Mouse (Mus musculus): Measurements from ENCODE around the gene Nt5c3. TPM values are rescaled to one million over a fixed set of nuclear protein-coding genes. Genes with fewer than 3 reads are reported as not detected.

Nt5c3 gene
- 10 to 100 TPM; 38.2 to 38.6 TPM for total RNA-seq (2021)
- long read RNA-seq, transcript Nt5c3-201 (9 exons, 1,676 nt) = major isoform, 20 of 38 reads
- long read RNA-seq, transcript Nt5c3-208 (10 exons, 1,067 nt) = minor isoform, 13 of 38 reads
- long read RNA-seq, partial matches to known transcripts = 0 of 38 reads
- long read RNA-seq, other reads (novel, unspliced or antisense) = 4 of 38 reads

- peak; percentile 92 to 98 for DNase-seq (ENCODE audit: low spot score in 2 of 2)
Observed at GRCm38 (mm10) chr6:56923726-56924707, at the start of gene Nt5c3, which contains the start of gene Vmn1r4. Gene Nt5c3, minus strand, starts transcription at chr6:56923932. Gene Vmn1r4, plus strand, starts transcription at chr6:56924015.

GRCm38 (mm10) chr6:56969973-56970372, 46.2 kb upstream of the Nt5c3 start, which contains the start of gene Vmn1r5:
Gene Vmn1r5, plus strand, starts transcription at chr6:56970273.
- no peak for DNase-seq (ENCODE audit: low spot score in 2 of 2)

DNA sequence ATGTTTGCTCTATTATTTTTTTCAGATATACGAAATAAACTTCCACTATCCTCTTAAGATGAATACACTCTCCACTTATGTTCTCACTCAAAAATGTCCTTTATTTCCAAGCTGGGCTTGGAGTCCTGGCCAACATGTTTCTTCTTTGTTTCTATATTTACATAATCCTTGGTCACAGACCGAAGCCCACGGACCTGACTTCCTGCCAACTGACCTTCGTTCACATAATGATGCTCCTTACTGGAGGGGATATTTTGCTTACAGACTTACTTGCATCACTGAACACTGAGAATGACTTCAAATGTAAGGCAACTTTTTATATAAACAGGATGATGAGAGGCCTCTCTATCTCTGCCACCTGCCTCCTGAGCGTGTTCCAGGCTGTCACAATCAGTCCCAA, 32.7 kb upstream of the Nt5c3 start:
- no peak for DNase-seq (ENCODE audit: low spot score in 2 of 2)

DNA sequence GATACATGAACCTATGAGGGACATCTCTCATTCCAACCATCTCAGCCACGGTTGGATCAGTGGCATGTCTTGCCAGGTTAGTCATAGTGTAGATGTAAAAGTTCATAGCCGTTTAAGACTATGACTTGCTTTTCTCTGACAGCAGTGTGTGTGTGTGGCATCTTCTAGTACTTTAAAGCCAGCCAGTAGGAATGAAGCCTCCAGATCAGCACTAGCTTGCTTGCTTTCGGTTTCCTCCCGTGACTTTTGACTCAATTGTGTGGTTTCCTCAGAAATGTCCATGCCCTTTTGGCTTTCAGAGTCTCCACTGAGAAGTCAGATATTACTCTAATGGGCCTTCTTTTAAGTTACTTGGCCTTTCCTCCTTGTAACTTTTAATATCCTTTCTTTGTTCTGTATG, 10.6 kb upstream of the Nt5c3 start:
- no peak for DNase-seq (ENCODE audit: low spot score in 2 of 2)

DNA sequence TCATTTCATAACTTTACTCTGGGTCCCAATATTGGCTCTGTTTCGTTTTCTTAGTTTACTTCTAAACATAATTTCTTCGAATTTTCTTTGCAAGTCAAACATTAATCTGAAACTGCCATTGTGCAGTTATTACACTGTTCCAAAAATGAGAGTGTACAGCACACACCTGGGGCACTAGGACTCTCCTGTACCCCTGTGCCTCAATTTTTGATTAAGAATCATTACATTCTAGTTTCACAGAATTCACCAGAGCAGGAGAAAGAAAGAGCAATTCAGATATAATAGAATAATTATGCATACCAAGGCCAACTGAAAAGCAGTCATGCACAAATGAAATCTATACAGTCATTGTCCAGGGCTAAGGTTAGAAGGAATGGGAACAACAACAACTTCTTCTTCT, 8.7 kb upstream of the Nt5c3 start:
- DNase-seq (ENCODE audit: low spot score in 2 of 2) = no peak

GRCm38 (mm10) chr6:56931648-56932415, 8.1 kb upstream of the Nt5c3 start:
- DNase-seq (ENCODE audit: low spot score in 2 of 2) = no peak

- no peak for DNase-seq (ENCODE audit: low spot score in 2 of 2)
Observed at GRCm38 (mm10) chr6:56923331-56923725, 404 bp downstream of the Nt5c3 start.

- no peak for DNase-seq (ENCODE audit: low spot score in 2 of 2)
Observed at GRCm38 (mm10) chr6:56920222-56921092, 3.3 kb downstream of the Nt5c3 start.

- DNase-seq (ENCODE audit: low spot score in 2 of 2) = no peak
Observed at GRCm38 (mm10) chr6:56919330-56920044, 4.2 kb downstream of the Nt5c3 start.

DNA sequence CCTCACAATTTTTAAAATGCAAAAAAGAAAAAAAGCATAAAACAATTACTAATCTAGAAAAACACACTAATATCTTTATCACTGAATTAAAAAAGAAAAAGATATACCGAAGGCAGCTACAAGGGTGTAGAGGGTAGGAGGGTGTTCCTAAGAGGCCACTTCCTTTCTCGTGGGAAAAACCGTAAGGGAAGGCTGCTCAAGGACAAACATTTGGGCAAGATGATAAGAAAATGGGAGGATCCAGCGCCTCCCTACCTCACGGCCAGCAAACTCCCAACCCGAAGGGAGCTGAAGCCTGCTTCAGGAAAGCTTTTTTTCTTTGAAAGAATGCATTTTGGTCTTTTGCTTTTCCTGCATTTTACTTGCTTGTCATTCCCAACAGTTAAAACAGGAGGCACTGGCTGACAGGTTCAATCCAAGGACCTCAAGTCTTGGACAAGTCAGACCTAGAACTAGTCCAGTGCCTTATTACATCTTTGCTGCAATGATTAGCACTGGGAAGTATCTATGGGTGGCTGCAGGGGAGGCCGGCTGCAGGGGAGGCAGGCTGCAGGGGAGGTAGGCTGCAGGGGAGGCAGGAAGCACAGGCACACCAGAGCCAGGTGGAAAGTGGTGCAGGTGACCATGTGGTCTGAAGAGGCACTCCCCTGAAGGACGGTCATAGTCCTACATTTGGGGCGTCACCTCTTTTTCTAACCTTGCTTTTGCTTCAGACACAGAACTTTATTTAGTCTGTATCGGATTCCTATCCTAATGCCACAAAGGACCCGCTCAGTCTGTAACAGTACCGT, 6.0 kb downstream of the Nt5c3 start:
- no peak for DNase-seq (ENCODE audit: low spot score in 2 of 2)

DNA sequence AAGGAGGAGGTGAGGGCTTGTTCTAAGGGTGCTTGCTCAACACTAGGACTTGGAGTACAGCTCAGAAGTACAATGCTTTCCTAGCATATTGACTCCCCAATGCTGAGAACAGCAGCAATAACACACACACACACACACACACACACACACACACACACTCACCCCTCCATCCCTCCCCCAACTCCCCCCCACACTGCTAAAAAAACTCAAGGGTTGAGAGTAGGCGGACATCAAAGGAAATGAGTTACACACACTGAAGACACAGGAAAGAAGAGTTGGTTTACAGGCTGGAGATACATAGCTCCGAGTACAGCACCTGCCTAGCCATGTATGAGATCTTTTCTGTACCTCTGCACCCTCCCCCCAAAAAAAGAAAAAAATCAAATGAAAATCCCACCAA, 7.5 kb downstream of the Nt5c3 start:
- no peak for DNase-seq (ENCODE audit: low spot score in 2 of 2)

GRCm38 (mm10) chr6:56913092-56913858, 10.5 kb downstream of the Nt5c3 start:
- no peak for DNase-seq (ENCODE audit: low spot score in 2 of 2)

DNA sequence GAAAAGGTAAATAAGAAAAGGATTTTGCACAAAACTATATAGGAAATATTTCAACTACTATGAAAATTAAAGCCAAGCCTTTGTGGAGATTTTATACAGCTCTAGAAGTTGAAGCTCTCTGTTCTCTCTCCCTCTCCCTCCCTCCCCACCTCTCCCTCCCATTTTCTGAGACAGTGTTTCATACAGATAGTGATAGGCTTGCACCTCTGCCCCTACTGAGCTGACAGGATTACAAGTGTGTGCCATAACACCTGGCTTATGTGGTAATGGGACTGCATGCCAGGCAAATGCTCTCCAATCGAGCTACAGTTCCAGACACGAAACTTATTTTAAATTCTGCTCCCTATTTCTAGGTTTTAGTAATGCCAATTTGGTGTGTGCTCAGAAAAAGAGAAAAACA, 12.8 kb downstream of the Nt5c3 start:
- DNase-seq (ENCODE audit: low spot score in 2 of 2) = no peak

DNA sequence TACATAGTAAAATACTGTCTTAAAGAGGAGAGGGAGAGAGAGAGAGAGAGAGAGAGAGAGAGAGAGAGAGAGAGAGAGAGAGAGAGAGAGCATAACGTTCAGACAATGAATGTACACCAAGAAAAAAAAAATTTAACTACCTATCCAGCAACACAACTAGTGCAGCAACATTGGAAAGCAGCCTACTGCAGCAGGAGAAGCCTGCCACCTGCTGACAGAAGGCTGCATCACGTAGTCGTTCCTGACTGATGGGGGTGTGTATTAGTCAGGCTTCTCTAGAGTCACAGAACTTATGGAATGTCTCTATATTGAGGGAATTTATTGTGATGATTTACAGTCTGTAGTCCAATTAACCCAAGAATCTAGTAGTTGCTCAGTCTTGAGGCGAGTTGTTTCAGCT, 14.8 kb downstream of the Nt5c3 start:
- DNase-seq (ENCODE audit: low spot score in 2 of 2) = peak; percentile 46 to 79

- DNase-seq (ENCODE audit: low spot score in 2 of 2) = no peak
Observed at GRCm38 (mm10) chr6:56908397-56908796, 15.3 kb downstream of the Nt5c3 start.

- peak in 1 of 2 experiments; percentile 28 for DNase-seq (ENCODE audit: low spot score in 2 of 2)
Observed at GRCm38 (mm10) chr6:56907973-56908372, 15.8 kb downstream of the Nt5c3 start.

- DNase-seq (ENCODE audit: low spot score in 2 of 2) = no peak
Observed at GRCm38 (mm10) chr6:56906121-56906846, 17.4 kb downstream of the Nt5c3 start.

DNA sequence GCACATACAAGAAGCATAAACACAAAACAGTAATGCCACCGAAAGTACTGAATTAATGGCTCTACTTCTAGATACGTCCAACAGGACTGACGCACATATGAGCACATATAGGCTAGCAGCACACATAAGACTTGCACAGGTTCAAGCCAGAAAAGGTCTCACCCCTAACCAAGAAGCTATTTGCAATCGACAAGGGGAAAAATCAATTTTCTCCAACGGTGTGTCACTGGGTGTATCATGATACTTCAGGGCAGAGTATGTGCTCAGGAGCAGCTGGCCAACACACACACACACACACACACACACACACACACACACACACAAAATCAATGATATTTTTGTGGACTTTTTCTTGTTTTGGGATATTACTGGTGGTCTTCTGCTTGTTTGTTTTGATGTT, 18.2 kb downstream of the Nt5c3 start:
- no peak for DNase-seq (ENCODE audit: low spot score in 2 of 2)

Measured in layer of hippocampus, adult 18-20 months (tissue).